Mouse (Mus musculus): Measurements from ENCODE around the gene 1700080O16Rik.

1700080O16Rik gene

DNA sequence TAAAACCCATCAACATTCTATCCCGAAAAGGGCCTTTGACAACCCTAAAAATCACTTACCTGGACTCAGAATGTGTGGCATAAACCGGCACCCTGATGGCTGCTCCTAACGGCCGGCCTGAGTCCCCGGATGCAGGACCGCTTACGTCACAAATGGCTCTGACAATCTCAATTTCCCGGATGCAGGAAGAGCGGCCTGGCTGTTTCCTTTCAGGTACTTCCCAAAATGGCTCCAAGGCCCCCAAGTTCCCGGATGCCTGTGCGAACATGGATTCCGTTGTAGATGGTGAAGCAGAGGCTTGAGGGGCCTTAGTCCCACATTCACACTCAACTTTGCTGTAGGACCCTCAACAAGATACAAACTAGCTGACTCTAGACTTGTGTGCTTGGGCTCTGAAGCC lies at the start of gene 1700080O16Rik:
TSS of gene 1700080O16Rik (minus strand) at position 101 of the 400 bp plus-strand sequence.
- ATAC-seq (ENCODE audit: low TSS enrichment), result no peak

DNA sequence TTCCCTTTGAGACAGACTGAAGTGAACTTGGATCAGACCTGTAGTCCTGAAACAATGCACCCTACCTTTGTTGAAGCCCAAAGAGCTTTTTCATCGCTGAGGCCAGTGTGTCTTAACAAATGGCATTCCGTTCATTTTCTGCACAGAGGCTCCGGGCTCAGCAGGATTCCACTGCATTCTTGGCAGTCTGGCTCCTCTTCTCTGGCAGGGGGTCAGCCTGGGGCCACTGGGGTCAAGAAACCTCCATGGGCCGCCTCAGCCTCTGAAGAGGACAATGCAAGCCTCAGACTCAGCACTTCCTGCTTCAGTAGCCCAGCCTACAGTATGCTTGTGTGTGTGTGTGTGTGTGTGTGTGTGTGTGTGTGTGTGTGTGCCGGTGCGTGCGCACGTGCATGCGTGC lies 45.1 kb upstream of the 1700080O16Rik start:
- no peak for ATAC-seq (ENCODE audit: low TSS enrichment)

DNA sequence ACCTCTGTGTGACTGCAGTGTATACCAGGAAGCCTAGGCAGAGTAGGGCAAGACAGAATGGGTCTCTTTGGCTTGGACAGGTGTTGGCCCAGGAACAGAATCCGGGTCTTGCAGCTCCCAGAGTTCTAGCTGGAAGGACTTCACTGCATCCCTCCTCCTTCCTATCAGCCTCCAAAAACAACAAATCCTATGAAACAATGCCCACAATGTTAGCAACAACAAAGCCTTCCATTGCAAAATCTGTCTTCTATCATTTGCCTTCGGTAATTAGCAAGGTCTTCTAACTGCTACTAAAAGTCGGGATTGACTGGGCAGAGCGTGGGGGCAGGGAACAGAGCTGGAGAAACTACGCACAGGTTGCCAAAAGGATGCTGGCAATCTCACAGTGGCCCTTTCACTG lies 27.5 kb upstream of the 1700080O16Rik start:
- no peak for ATAC-seq (ENCODE audit: low TSS enrichment)

DNA sequence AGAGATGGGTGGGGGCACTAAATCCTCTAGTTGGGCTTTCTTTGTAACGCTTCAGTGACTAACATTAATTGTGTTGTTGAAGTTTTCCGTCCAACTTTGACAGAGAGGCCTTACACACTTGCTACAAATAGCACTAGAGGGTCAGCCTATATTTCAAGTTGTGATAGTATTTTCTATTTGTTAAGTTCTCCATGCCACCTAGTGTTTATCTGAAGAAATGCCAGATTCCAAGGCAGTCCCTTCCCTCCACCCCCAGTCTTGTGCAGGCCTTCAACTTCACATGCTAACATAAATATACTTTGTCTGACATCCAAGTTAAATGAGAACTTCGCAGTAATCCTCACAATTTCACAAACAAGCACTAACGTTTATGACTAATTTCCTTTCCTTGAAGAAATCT lies 26.9 kb upstream of the 1700080O16Rik start:
- no peak for ATAC-seq (ENCODE audit: low TSS enrichment)

DNA sequence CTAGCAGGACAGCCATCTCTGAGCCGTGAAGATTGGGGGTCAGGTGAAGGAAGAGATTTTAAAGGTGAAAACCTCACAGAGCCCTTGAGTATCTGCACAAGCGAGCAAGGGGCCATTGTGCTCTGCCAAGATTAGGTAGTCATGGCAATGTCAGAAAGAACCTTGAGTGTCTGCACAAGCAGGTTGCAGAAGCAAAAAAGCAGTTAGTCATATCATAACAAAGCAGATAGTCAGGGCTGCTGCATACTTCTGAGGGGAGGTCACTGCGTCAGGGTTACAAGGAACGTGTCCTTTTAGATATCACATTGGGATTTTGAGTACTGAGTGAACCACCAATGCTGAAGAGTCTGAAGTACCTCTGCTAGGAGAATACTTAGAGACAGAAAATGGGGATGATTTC lies 3.8 kb upstream of the 1700080O16Rik start:
- no peak for ATAC-seq (ENCODE audit: low TSS enrichment)

DNA sequence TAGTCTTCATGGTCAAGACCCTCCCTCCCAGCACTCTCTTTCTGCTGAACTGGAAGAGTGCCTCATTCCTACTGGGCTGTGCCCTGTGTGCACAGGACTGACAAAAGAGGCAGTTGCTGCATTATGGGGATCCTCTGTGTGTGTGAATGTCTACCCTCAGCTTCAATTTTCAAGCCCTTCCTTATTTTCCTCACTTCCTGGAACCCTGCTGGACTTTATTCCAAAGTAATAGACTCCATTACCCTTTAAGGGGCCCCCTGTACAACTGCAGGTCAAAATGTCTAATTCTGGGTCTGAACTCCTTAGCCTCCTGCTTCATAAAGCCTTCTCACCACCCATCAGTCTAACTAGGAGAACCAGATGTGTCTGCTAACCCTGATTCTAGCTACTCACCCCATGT lies 2.0 kb upstream of the 1700080O16Rik start:
- no peak for ATAC-seq (ENCODE audit: low TSS enrichment)

DNA sequence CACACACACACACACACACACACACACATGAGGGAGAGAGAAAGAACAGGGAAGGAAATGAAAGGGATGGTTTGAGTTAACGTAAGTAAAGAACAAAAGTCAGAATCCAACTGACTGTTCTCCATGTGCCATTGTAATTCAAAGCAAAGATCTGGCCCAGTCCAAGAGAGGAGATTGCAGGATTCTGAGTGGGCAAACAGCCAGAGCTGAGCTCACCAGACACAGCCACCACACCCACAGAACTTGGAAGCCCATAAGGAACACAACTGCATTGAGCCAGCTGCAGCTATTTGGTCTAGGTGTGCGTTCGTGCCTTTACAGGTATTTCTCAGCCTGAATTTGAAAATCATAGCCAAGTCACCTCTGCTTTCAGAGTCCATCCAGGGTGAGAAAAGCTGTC lies 24.5 kb downstream of the 1700080O16Rik start:
- ATAC-seq (ENCODE audit: low TSS enrichment), result no peak

DNA sequence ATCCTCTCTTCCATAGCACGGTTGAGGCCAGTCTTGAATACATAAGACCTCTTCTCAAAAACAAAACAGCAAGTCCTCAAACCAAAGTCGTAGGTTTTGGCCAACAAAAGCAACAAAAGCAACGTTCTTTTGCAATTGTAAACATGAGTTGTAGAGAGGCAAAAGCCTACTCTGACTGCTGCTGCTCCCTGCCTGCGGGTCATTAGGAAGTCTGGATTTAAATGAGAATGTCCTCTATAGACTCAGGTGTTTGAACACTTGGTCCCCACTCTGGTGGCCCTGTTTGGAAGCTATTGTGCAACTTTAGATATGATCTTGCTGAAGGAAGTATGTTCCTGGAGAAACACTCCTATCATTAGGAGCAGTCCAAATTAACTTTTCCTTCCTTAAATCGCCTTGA lies 34.5 kb downstream of the 1700080O16Rik start:
- ATAC-seq (ENCODE audit: low TSS enrichment), result no peak

DNA sequence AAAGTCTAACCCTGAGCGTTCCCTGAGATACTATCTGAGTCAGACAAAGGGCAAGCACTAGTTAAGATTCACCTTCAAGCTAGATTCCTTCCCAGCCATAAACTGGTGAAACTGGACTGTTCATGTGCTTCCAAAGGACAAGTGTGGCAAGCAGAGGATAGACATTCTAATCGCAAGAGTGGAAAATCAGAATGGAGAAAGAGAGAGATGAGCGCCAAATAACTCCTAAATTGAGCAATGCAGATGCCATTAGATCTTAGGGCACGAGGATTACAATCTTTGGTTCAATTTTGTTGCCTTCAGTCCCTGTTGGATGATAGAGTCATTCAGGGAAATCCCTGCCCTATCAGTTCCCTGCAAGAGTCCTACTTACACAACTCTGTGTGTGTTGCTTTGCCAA lies 53.5 kb downstream of the 1700080O16Rik start:
- no peak for ATAC-seq (ENCODE audit: low TSS enrichment)
